Mouse (Mus musculus) myocyte (in vitro differentiated cells): ENCODE data around the gene Tmem86a.

Source experiments
- CEBPB ChIP-seq: IDR thresholded peaks from 2 replicates; pipeline ENCODE4 v1.6.1; 2011; ENCODE audit warnings: mild to moderate bottlenecking, moderate library complexity; ENCODE audit not compliant: poor library complexity, insufficient read depth, severe bottlenecking
- E2F4 ChIP-seq: IDR thresholded peaks from one replicate; pipeline ENCODE4 v1.6.1; 2011; ENCODE audit warnings: mild to moderate bottlenecking, control low read depth, moderate library complexity; ENCODE audit not compliant: insufficient read depth
- MAX ChIP-seq: IDR thresholded peaks from one replicate; pipeline ENCODE4 v1.6.1; 2011; ENCODE audit warnings: low read depth, mild to moderate bottlenecking, control low read depth
- MYOG ChIP-seq, 3 experiments: IDR thresholded peaks; one replicate each; pipeline ENCODE4 v1.6.1; 2011; ENCODE audit warnings: control low read depth in 2 of 3, low read depth in 2 of 3, mild to moderate bottlenecking in 2 of 3; ENCODE audit not compliant: insufficient read length in 2 of 3, control insufficient read depth in 1 of 3, insufficient read depth in 1 of 3
- POLR2A ChIP-seq: IDR thresholded peaks from one replicate; pipeline ENCODE4 v1.6.1; 2011; ENCODE audit warnings: low read depth, mild to moderate bottlenecking, control low read depth, moderate library complexity; ENCODE audit not compliant: insufficient read length
- POLR2AphosphoS2 ChIP-seq: IDR thresholded peaks from one replicate; pipeline ENCODE4 v1.6.1; 2011; ENCODE audit warnings: low read depth, control low read depth; ENCODE audit not compliant: insufficient read length
- TCF3 ChIP-seq: IDR thresholded peaks from one replicate; pipeline ENCODE4 v1.6.1; 2011; ENCODE audit warnings: low read depth, control low read depth; ENCODE audit not compliant: insufficient read length
- USF1 ChIP-seq: IDR thresholded peaks from one replicate; pipeline ENCODE4 v1.6.1; 2011; ENCODE audit warnings: low read depth, mild to moderate bottlenecking, control low read depth, moderate library complexity

- TF ChIP-seq TCF3 (no peak), POLR2A (no peak), E2F4 (no peak), MYOG (IDR thresholded peaks at IDR 0.05; ENCODE audit: control insufficient read depth in 1 of 3, insufficient read depth in 1 of 3, insufficient read length in 2 of 3, low read depth in 2 of 3) (no peak), POLR2AphosphoS2 (no peak), USF1 (no peak), MAX (no peak), CEBPB (no peak)
These were observed 19.7 kb upstream of the Tmem86a start for GRCm38 (mm10) chr7:47030517-47031193.
